Mouse (Mus musculus) liver, adult 2 months (tissue): ENCODE results near the gene Gimap5. TPM values are rescaled to one million over a fixed set of nuclear protein-coding genes. Genes with fewer than 3 reads are reported as not detected.
A peak's percentile ranks its signal among the peaks of the same experiment; 100 is the strongest.

ENCODE experiments used
- DNase-seq: peaks from one replicate; pipeline ENCODE4 v3.0.0-alpha.2; 2011; ENCODE audit warnings: low read depth, low spot score; ENCODE audit errors: extremely low read depth
- H3K27ac ChIP-seq: fragments of 200-500 bp; replicated peaks from 2 replicates; pipeline ENCODE4 v1.5.1; 2012; ENCODE audit warnings: low read depth, mild to moderate bottlenecking, control low read depth, inconsistent platforms, low read length; ENCODE audit not compliant: insufficient read depth
- H3K27me3 ChIP-seq: fragments of 200-500 bp; 2 replicates; pipeline ENCODE4 v1.6.1; 2012; ENCODE audit warnings: mild to moderate bottlenecking, moderate library complexity, low read length, inconsistent platforms; ENCODE audit not compliant: control insufficient read depth, insufficient read depth
- H3K36me3 ChIP-seq: fragments of 200-500 bp; 2 replicates; pipeline ENCODE4 v1.6.1; 2012; ENCODE audit warnings: low read length, inconsistent platforms; ENCODE audit not compliant: control insufficient read depth, insufficient read depth
- H3K4me1 ChIP-seq: fragments of 200-500 bp; 2 replicates; pipeline ENCODE4 v1.6.1; 2011; ENCODE audit warnings: low read length; ENCODE audit not compliant: control insufficient read depth, insufficient read depth
- H3K4me3 ChIP-seq: fragments of 200-500 bp; 2 replicates; pipeline ENCODE4 v1.5.1; 2011; ENCODE audit warnings: low read depth, mild to moderate bottlenecking, control low read depth, low read length, moderate library complexity; ENCODE audit not compliant: insufficient read depth
- H3K79me2 ChIP-seq: fragments of 200-500 bp; 2 replicates; pipeline ENCODE4 v1.6.1; 2012; ENCODE audit warnings: inconsistent platforms, mild to moderate bottlenecking, low read length, moderate library complexity; ENCODE audit not compliant: control insufficient read depth, insufficient read depth
- H3K9ac ChIP-seq: fragments of 200-500 bp; 2 replicates; pipeline ENCODE4 v1.6.1; 2012; ENCODE audit warnings: low read depth, mild to moderate bottlenecking, control low read depth, inconsistent platforms, low read length
- CTCF ChIP-seq: fragments of 200-500 bp; IDR thresholded peaks from 2 replicates; pipeline ENCODE4 v1.5.1; 2011; ENCODE audit warnings: low read depth, low read length, control low read depth
- POLR2A ChIP-seq: fragments of 200-500 bp; IDR thresholded peaks from 2 replicates; pipeline ENCODE4 v1.6.1; 2011; ENCODE audit warnings: low read length, control low read depth; ENCODE audit not compliant: insufficient read depth; ENCODE audit errors: extremely low read depth
- WGBS: fragments of 180-500 bp; shearing (Covaris S2); methylation state at CpG from one replicate; pipeline ENCODE4 v1.1.7; 2018; 5-methylcytosine and 5-hydroxymethylcytosine counted together
- polyA plus RNA-seq: library from polyadenylated mRNA; depleted of rRNA; stranded (reverse); fragments of >200 nt; gene quantifications from 2 replicates; pipeline ENCODE4 v1.2.3, GENCODE M21; 2012
- total RNA-seq: library from RNA; depleted of rRNA; stranded (reverse); fragments of >200 nt; gene quantifications from 2 replicates; pipeline ENCODE4 v1.2.3, GENCODE M21; 2014

The Gimap5 gene
- total and polyA plus RNA-seq, 2 experiments = 1.2 to 3.3 TPM

- Histone ChIP-seq H3K4me3 (no peak overlapping the region; the same call in 1 of the 2 replicates), H3K9ac (peak overlapping the region; percentile 13; the same call in 1 of the 2 replicates), H3K27me3 (no peaks in the 10 kb centered on the region), H3K79me2 (peaks cover 4% of the 10 kb centered on the region; the same call in 1 of the 2 replicates), H3K36me3 (no peaks in the 10 kb centered on the region), H3K27ac (peak overlapping the region; percentile 77), H3K4me1 (peaks cover 6% of the 10 kb centered on the region)
- no peak for TF ChIP-seq POLR2A
- peak; percentile 91 for DNase-seq
- WGBS = 8% methylated on average over 9 of the region's 9 CpGs
Measured at GRCm38 (mm10) chr6:48741711-48742206, 4.2 kb upstream of the Gimap5 start.

- H3K9ac ChIP-seq = peak overlapping the region; percentile 75
- peaks cover 6% of the 10 kb centered on the region for H3K4me1 ChIP-seq
- peak overlapping the region; percentile 79 for H3K4me3 ChIP-seq
- 6% methylated on average over 52 of the region's 52 CpGs for WGBS
- peak overlapping the region; percentile 78 for H3K27ac ChIP-seq
- DNase-seq = peak; percentile 88
- no peaks in the 10 kb centered on the region for H3K27me3 ChIP-seq
- H3K79me2 ChIP-seq = peaks cover 4% of the 10 kb centered on the region; the same call in 1 of the 2 replicates
- H3K36me3 ChIP-seq = no peaks in the 10 kb centered on the region
- peak; percentile 72; the same call in 1 of the 2 replicates for TF ChIP-seq POLR2A
- TF ChIP-seq CTCF = peak; percentile 45
Measured at GRCm38 (mm10) chr6:48742422-48743351, 3.3 kb upstream of the Gimap5 start.

GRCm38 (mm10) chr6:48745490-48745889 lies 507 bp upstream of the Gimap5 start:
- no peak overlapping the region; the same call in 1 of the 2 replicates for H3K9ac ChIP-seq
- no peak for DNase-seq
- H3K79me2 ChIP-seq = peaks cover 4% of the 10 kb centered on the region; the same call in 1 of the 2 replicates
- no peaks in the 10 kb centered on the region for H3K36me3 ChIP-seq
- no peak overlapping the region for H3K4me3 ChIP-seq
- no peaks in the 10 kb centered on the region for H3K27me3 ChIP-seq
- TF ChIP-seq POLR2A = no peak
- 40% methylated on average over 2 of the region's 2 CpGs for WGBS
- peak overlapping the region; percentile 30 for H3K27ac ChIP-seq
- peaks cover 6% of the 10 kb centered on the region for H3K4me1 ChIP-seq

GRCm38 (mm10) chr6:48747091-48747966 lies 1.3 kb downstream of the Gimap5 start:
- Histone ChIP-seq H3K4me3 (peak overlapping the region; percentile 17; the same call in 1 of the 2 replicates), H3K4me1 (no peaks in the 10 kb centered on the region), H3K27me3 (no peaks in the 10 kb centered on the region), H3K9ac (peak overlapping the region; percentile 49; the same call in 1 of the 2 replicates), H3K79me2 (peaks cover 4% of the 10 kb centered on the region; the same call in 1 of the 2 replicates), H3K36me3 (no peaks in the 10 kb centered on the region), H3K27ac (peak overlapping the region; percentile 68)
- TF ChIP-seq POLR2A (no peak), CTCF (no peak)
- WGBS = 57% methylated on average over 7 of the region's 7 CpGs
- DNase-seq = no peak

- Histone ChIP-seq H3K27ac (no peak overlapping the region), H3K27me3 (no peaks in the 10 kb centered on the region)
Measured at GRCm38 (mm10) chr6:48763567-48764270, 17.7 kb downstream of the Gimap5 start.

More at GRCm38 (mm10) chr6:48763567-48764270, 17.7 kb downstream of the Gimap5 start:
- TF ChIP-seq POLR2A (no peak), CTCF (no peak)
- 89% methylated on average over 7 of the region's 7 CpGs for WGBS
- no peak for DNase-seq
- H3K4me1 ChIP-seq = no peaks in the 10 kb centered on the region
- no peak overlapping the region for H3K4me3 ChIP-seq
- no peaks in the 10 kb centered on the region for H3K79me2 ChIP-seq
- no peak overlapping the region for H3K9ac ChIP-seq
- no peaks in the 10 kb centered on the region for H3K36me3 ChIP-seq
